Mouse (Mus musculus): ENCODE measurements around the gene Gm20388.

DNA sequence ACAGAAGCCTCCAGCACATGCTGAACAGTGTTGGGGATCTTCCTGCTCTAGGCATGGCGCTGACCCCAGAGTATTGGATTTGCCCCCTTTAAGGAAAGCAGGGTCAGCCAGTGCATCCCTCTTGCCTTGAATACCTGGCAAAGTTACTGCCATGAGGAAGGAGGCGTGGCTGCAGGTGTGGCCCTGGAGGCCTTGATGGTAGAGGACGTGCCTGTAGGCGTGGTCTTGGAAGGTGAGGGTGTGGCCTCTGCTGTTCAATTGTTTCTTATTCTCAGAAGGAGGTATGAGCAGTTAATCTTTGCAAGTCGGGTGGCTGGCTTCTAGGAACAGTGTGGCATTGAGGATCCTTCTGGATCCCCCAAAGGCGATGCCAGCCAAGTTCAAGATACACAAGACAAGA lies 2305.8 kb downstream of the Gm20388 start:
- no peak for TF ChIP-seq TAL1 (IDR thresholded peaks at IDR 0.05; ENCODE audit: low read length)
- no peak for TF ChIP-seq GATA1 (IDR thresholded peaks at IDR 0.05; ENCODE audit: low read length)

Data from erythroblast, embryonic 14.5 days (primary cell).